Mouse (Mus musculus): Measurements from ENCODE around the gene Iffo1.

DNA sequence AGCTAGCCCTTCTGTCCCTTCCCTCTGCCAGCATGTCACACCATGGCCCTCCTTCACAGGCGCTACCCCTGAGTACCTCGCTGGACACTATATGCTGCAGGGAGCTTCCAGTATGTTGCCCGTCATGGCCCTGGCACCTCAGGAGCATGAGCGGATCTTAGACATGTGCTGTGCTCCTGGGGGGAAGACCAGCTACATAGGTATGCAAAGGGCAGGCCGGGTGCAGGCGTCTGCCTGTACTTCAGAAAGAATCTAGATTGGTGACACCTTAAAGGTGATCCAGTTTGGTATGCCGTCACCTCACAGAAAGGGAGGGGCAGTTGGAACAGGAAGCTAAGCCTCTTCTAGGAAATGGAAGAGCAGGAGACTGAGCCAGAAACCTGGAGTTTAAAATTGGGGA lies 5.3 kb upstream of the Iffo1 start:
- no peak for TF ChIP-seq POLR2A (IDR thresholded peaks at IDR 0.05; ENCODE audit: extremely low read depth, insufficient read depth, low read length)
- no peak for TF ChIP-seq CTCF (IDR thresholded peaks at IDR 0.05; ENCODE audit: extremely low read depth, insufficient read depth, low read length)
